Mouse (Mus musculus): ENCODE results near the gene Pnmt. TPM values are rescaled to one million over a fixed set of nuclear protein-coding genes. Genes with fewer than 3 reads are reported as not detected.

The Pnmt gene
- polyA plus RNA-seq (2014; fragmentation: Illumina TruSeq; extraction: RNeasy Lipid Tissue Mini Kit (QIAGEN cat#74804); ENCODE audit: low read depth, low replicate concordance): not detected

GRCm38 (mm10) chr11:98385638-98386585 is at the start of gene Pnmt:
Gene Pnmt (plus strand): TSS chr11:98386450.

GRCm38 (mm10) chr11:98348083-98348961 is 37.9 kb upstream of the Pnmt start, which contains the start of gene Ppp1r1b:
Gene Ppp1r1b (plus strand): TSS chr11:98348404.

GRCm38 (mm10) chr11:98358161-98359083 is 27.8 kb upstream of the Pnmt start, which contains the start of gene Stard3:
Gene Stard3 (plus strand): TSS chr11:98358368.

GRCm38 (mm10) chr11:98383261-98384030 is 2.8 kb upstream of the Pnmt start, which contains the start of gene Tcap:
Gene Tcap (plus strand): TSS chr11:98383811.

GRCm38 (mm10) chr11:98400161-98400726 is 14.0 kb downstream of the Pnmt start, which contains the start of gene Pgap3:
Gene Pgap3 (minus strand): TSS chr11:98400490.

GRCm38 (mm10) chr11:98412273-98412796 is 26.1 kb downstream of the Pnmt start, which contains the start of gene Erbb2:
Gene Erbb2 (plus strand): TSS chr11:98412470.

Other genes with a start within 250 kb of the Pnmt start
- 11.8 TPM for gene Fbxl20, start 236.0 kb upstream of the Pnmt start, polyA plus RNA-seq (2014; fragmentation: Illumina TruSeq; extraction: RNeasy Lipid Tissue Mini Kit (QIAGEN cat#74804); ENCODE audit: low read depth, low replicate concordance)
- gene Med1, start 193.2 kb upstream of the Pnmt start, polyA plus RNA-seq (2014; fragmentation: Illumina TruSeq; extraction: RNeasy Lipid Tissue Mini Kit (QIAGEN cat#74804); ENCODE audit: low read depth, low replicate concordance): 18.6 TPM
- 11.5 TPM for gene Cdk12, start 183.4 kb upstream of the Pnmt start, polyA plus RNA-seq (2014; fragmentation: Illumina TruSeq; extraction: RNeasy Lipid Tissue Mini Kit (QIAGEN cat#74804); ENCODE audit: low read depth, low replicate concordance)
- gene Neurod2, start 56.8 kb upstream of the Pnmt start, polyA plus RNA-seq (2014; fragmentation: Illumina TruSeq; extraction: RNeasy Lipid Tissue Mini Kit (QIAGEN cat#74804); ENCODE audit: low read depth, low replicate concordance): not detected
- gene Ppp1r1b, start 38.0 kb upstream of the Pnmt start, polyA plus RNA-seq (2014; fragmentation: Illumina TruSeq; extraction: RNeasy Lipid Tissue Mini Kit (QIAGEN cat#74804); ENCODE audit: low read depth, low replicate concordance): 1.4 TPM
- 1.1 TPM for gene Stard3, start 28.1 kb upstream of the Pnmt start, polyA plus RNA-seq (2014; fragmentation: Illumina TruSeq; extraction: RNeasy Lipid Tissue Mini Kit (QIAGEN cat#74804); ENCODE audit: low read depth, low replicate concordance)
- not detected for gene Tcap, start 2.6 kb upstream of the Pnmt start, polyA plus RNA-seq (2014; fragmentation: Illumina TruSeq; extraction: RNeasy Lipid Tissue Mini Kit (QIAGEN cat#74804); ENCODE audit: low read depth, low replicate concordance)
- not detected for gene Pgap3, start 14.0 kb downstream of the Pnmt start, polyA plus RNA-seq (2014; fragmentation: Illumina TruSeq; extraction: RNeasy Lipid Tissue Mini Kit (QIAGEN cat#74804); ENCODE audit: low read depth, low replicate concordance)
- not detected for gene Erbb2, start 26.0 kb downstream of the Pnmt start, polyA plus RNA-seq (2014; fragmentation: Illumina TruSeq; extraction: RNeasy Lipid Tissue Mini Kit (QIAGEN cat#74804); ENCODE audit: low read depth, low replicate concordance)
- gene Mien1, start 52.5 kb downstream of the Pnmt start, polyA plus RNA-seq (2014; fragmentation: Illumina TruSeq; extraction: RNeasy Lipid Tissue Mini Kit (QIAGEN cat#74804); ENCODE audit: low read depth, low replicate concordance): 63.1 TPM
- gene Grb7, start 59.9 kb downstream of the Pnmt start, polyA plus RNA-seq (2014; fragmentation: Illumina TruSeq; extraction: RNeasy Lipid Tissue Mini Kit (QIAGEN cat#74804); ENCODE audit: low read depth, low replicate concordance): 10.1 TPM
- gene Ikzf3, start 159.6 kb downstream of the Pnmt start, polyA plus RNA-seq (2014; fragmentation: Illumina TruSeq; extraction: RNeasy Lipid Tissue Mini Kit (QIAGEN cat#74804); ENCODE audit: low read depth, low replicate concordance): 0.37 TPM
- 0.32 TPM for gene Zpbp2, start 164.6 kb downstream of the Pnmt start, polyA plus RNA-seq (2014; fragmentation: Illumina TruSeq; extraction: RNeasy Lipid Tissue Mini Kit (QIAGEN cat#74804); ENCODE audit: low read depth, low replicate concordance)
- gene Ormdl3, start 200.9 kb downstream of the Pnmt start, polyA plus RNA-seq (2014; fragmentation: Illumina TruSeq; extraction: RNeasy Lipid Tissue Mini Kit (QIAGEN cat#74804); ENCODE audit: low read depth, low replicate concordance): 17.5 TPM
- not detected for gene Lrrc3c, start 211.8 kb downstream of the Pnmt start, polyA plus RNA-seq (2014; fragmentation: Illumina TruSeq; extraction: RNeasy Lipid Tissue Mini Kit (QIAGEN cat#74804); ENCODE audit: low read depth, low replicate concordance)
- not detected for gene Gm12355, start 239.2 kb downstream of the Pnmt start, polyA plus RNA-seq (2014; fragmentation: Illumina TruSeq; extraction: RNeasy Lipid Tissue Mini Kit (QIAGEN cat#74804); ENCODE audit: low read depth, low replicate concordance)
- gene Gsdma3, start 239.9 kb downstream of the Pnmt start, polyA plus RNA-seq (2014; fragmentation: Illumina TruSeq; extraction: RNeasy Lipid Tissue Mini Kit (QIAGEN cat#74804); ENCODE audit: low read depth, low replicate concordance): not detected